Mouse (Mus musculus): Measurements from ENCODE around the gene Gm21874.
"Not testable (repeated sequence)": the region's sequence is repeated elsewhere in the genome, so short reads cannot be mapped to it uniquely, and the experiment has no call there.

Gm21874 gene

GRCm38 (mm10) chrY:9416048-9416447, at the start of gene Gm21874:
Gene Gm21874 (minus strand): TSS chrY:9416148.
- DNase-seq (ENCODE audit: low spot score) = not testable (repeated sequence)

Data from ovary, postnatal 10 days (tissue).